Mouse (Mus musculus): Measurements from ENCODE around the gene Ccr9. TPM values are rescaled to one million over a fixed set of nuclear protein-coding genes. Genes with fewer than 3 reads are reported as not detected.

The Ccr9 gene
- polyA plus RNA-seq, 1 experiment from 2014 or later, result 0.23 TPM

- WGBS (ENCODE audit: insufficient replicate concordance), result 78% methylated on average over 3 of the region's 3 CpGs
- H3K27me3 ChIP-seq (ENCODE audit: insufficient read depth, low read length), result no peaks in the 10 kb centered on the region
- 0 out of 2 replicates have a peak overlapping the region, but pooled peaks have one; percentile 18 for H3K27ac ChIP-seq (ENCODE audit: low read depth)
- H3K9me3 ChIP-seq (ENCODE audit: low read length), result no peaks in the 10 kb centered on the region
- no peak overlapping the region for H3K4me2 ChIP-seq (ENCODE audit: low read depth, low read length)
- H3K4me1 ChIP-seq (ENCODE audit: insufficient read depth), result no peaks in the 10 kb centered on the region
- TF ChIP-seq EP300 (IDR thresholded peaks at IDR 0.05; ENCODE audit: low read depth), result no peak
- TF ChIP-seq CTCF (IDR thresholded peaks at IDR 0.05; ENCODE audit: low read depth), result no peak
- no peak overlapping the region for H3K4me3 ChIP-seq (ENCODE audit: low read depth, low read length)
- peaks cover 68% of the 10 kb centered on the region for H3K36me3 ChIP-seq (replicated peaks; ENCODE audit: insufficient read depth, low read length)
- no peak overlapping the region for H3K9ac ChIP-seq (replicated peaks)
- ATAC-seq (peak; percentile 17; the same call in 1 of the 2 replicates), DNase-seq (no peak)
Observed at GRCm38 (mm10) chr9:123815444-123815843, 137.2 kb downstream of the Ccr9 start.

DNA sequence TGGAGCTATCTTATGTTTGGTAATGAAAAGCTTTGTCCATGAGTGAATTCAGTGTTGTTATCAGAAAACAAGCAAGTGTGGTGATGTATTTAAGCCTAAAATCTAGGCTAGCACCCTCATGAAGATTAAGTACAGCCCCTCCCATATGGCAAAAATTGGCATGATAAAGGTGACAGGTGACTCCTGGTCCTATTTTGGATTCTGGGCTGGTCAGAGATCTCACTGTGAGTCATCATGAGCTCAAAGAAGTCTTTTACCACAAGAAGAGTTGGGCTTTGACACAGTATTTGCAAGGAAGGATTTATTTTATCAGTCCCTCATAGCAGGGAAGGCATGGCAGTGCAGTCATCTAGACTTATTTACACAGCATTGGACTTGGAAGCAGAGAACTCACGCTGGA, 137.8 kb downstream of the Ccr9 start:
- no peak overlapping the region for H3K4me2 ChIP-seq (ENCODE audit: low read depth, low read length)
- TF ChIP-seq CTCF (IDR thresholded peaks at IDR 0.05; ENCODE audit: low read depth) (no peak), EP300 (IDR thresholded peaks at IDR 0.05; ENCODE audit: low read depth) (no peak)
- no peaks in the 10 kb centered on the region for H3K9me3 ChIP-seq (ENCODE audit: low read length)
- no peak for DNase-seq
- WGBS (ENCODE audit: insufficient replicate concordance), result 74% methylated on average over 1 of the region's 1 CpGs
- H3K4me3 ChIP-seq (ENCODE audit: low read depth, low read length), result no peak overlapping the region
- peaks cover 70% of the 10 kb centered on the region for H3K36me3 ChIP-seq (replicated peaks; ENCODE audit: insufficient read depth, low read length)
- H3K9ac ChIP-seq (replicated peaks), result no peak overlapping the region
- no peak overlapping the region for H3K27ac ChIP-seq (ENCODE audit: low read depth)
- no peak for ATAC-seq
- H3K4me1 ChIP-seq (ENCODE audit: insufficient read depth), result no peaks in the 10 kb centered on the region
- no peaks in the 10 kb centered on the region for H3K27me3 ChIP-seq (ENCODE audit: insufficient read depth, low read length)

DNA sequence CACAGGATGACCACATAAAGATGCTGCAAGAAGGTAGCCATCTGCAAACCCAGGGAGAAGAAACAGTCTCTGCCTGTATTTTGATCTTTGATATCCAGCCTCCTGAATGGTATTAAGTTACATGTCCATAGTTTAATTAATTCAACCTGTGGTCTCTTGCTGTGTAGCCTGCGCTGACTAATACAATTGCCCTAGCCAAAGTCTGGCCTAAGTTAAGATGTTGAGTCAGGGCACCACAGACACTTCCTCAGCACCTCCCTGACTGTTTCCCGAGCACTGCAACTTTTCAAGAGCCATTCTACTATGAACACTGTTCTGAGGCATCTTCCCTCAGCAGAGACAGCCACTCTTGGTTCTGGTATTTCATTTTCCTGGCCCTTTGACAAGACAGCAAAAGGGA, 140.4 kb downstream of the Ccr9 start:
- H3K27me3 ChIP-seq (ENCODE audit: insufficient read depth, low read length), result no peaks in the 10 kb centered on the region
- H3K4me3 ChIP-seq (ENCODE audit: low read depth, low read length), result no peak overlapping the region
- no peaks in the 10 kb centered on the region for H3K9me3 ChIP-seq (ENCODE audit: low read length)
- H3K9ac ChIP-seq (replicated peaks), result no peak overlapping the region
- no peak for TF ChIP-seq CTCF (IDR thresholded peaks at IDR 0.05; ENCODE audit: low read depth)
- no peak for TF ChIP-seq EP300 (IDR thresholded peaks at IDR 0.05; ENCODE audit: low read depth)
- peaks cover 76% of the 10 kb centered on the region for H3K36me3 ChIP-seq (replicated peaks; ENCODE audit: insufficient read depth, low read length)
- ATAC-seq (no peak), DNase-seq (no peak)
- no peak overlapping the region for H3K4me2 ChIP-seq (ENCODE audit: low read depth, low read length)
- 87% methylated on average over 2 of the region's 2 CpGs for WGBS (ENCODE audit: insufficient replicate concordance)
- no peak overlapping the region for H3K27ac ChIP-seq (ENCODE audit: low read depth)
- no peaks in the 10 kb centered on the region for H3K4me1 ChIP-seq (ENCODE audit: insufficient read depth)

DNA sequence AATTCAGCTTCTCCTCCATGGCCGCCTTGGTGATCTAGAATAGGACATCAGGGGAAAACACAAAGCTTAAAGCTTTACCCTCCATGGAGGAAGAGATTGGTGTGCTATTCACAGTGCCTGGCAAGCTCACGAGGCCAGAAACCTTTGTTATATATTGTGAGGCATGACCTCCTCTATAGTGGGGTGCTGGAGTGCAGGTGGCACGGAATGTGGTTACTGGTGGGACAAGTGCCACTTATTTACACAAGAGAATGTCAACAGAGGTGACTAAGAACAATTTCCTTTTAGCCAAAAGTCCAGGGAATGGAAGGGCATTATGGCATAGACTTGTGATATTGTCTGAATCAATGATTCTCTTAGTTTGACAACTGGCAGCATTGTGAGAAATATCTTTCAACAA, 148.4 kb downstream of the Ccr9 start:
- Histone ChIP-seq H3K27me3 (ENCODE audit: insufficient read depth, low read length) (no peaks in the 10 kb centered on the region), H3K9me3 (ENCODE audit: low read length) (no peaks in the 10 kb centered on the region), H3K36me3 (replicated peaks; ENCODE audit: insufficient read depth, low read length) (peaks cover 84% of the 10 kb centered on the region), H3K4me1 (ENCODE audit: insufficient read depth) (no peaks in the 10 kb centered on the region), H3K4me3 (ENCODE audit: low read depth, low read length) (no peak overlapping the region), H3K4me2 (ENCODE audit: low read depth, low read length) (no peak overlapping the region), H3K27ac (ENCODE audit: low read depth) (no peak overlapping the region), H3K9ac (replicated peaks) (no peak overlapping the region)
- no peak for ATAC-seq
- WGBS (ENCODE audit: insufficient replicate concordance), result 75% methylated on average over 3 of the region's 3 CpGs
- no peak for DNase-seq
- TF ChIP-seq EP300 (IDR thresholded peaks at IDR 0.05; ENCODE audit: low read depth) (no peak), CTCF (IDR thresholded peaks at IDR 0.05; ENCODE audit: low read depth) (no peak)

DNA sequence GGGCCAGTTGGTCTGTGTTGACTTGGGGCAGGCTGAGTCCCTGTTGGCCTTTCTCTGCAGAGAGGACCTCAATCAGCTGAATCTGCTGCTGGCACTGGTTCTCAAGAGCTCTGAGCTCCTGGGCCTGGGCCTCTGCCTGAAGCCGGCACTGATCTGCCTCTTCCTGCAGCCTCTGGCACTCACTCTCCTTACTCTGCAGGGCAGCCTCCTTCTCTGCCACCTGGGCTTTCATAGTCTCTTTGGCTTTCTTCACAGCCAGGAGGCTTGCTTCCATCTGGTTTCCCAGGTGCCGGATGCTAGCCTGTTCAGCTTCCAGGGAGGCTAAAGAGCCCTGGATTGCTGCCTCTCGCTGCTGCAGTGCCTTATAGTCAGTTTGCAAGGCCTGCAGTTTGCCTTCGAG, 150.7 kb downstream of the Ccr9 start:
- TF ChIP-seq CTCF (IDR thresholded peaks at IDR 0.05; ENCODE audit: low read depth) (no peak), EP300 (IDR thresholded peaks at IDR 0.05; ENCODE audit: low read depth) (no peak)
- no peaks in the 10 kb centered on the region for H3K4me1 ChIP-seq (ENCODE audit: insufficient read depth)
- H3K36me3 ChIP-seq (replicated peaks; ENCODE audit: insufficient read depth, low read length), result peaks cover 66% of the 10 kb centered on the region
- no peak overlapping the region for H3K4me2 ChIP-seq (ENCODE audit: low read depth, low read length)
- ATAC-seq (no peak), DNase-seq (no peak)
- H3K9ac ChIP-seq (replicated peaks), result no peak overlapping the region
- 93% methylated on average over 4 of the region's 4 CpGs for WGBS (ENCODE audit: insufficient replicate concordance)
- H3K27me3 ChIP-seq (ENCODE audit: insufficient read depth, low read length), result no peaks in the 10 kb centered on the region
- H3K4me3 ChIP-seq (ENCODE audit: low read depth, low read length), result no peak overlapping the region
- H3K27ac ChIP-seq (ENCODE audit: low read depth), result no peak overlapping the region
- no peaks in the 10 kb centered on the region for H3K9me3 ChIP-seq (ENCODE audit: low read length)

Other genes with a start within 250 kb of the Ccr9 start
- gene Limd1, start 199.7 kb upstream of the Ccr9 start, polyA plus RNA-seq (2015; fragmentation: Nextera tagmentation; extraction: Ambion mirVana), result 11.9 and 12.4 TPM in 2 replicates
- 21.0 and 22.2 TPM in 2 replicates for gene Sacm1l, start 148.7 kb upstream of the Ccr9 start, polyA plus RNA-seq (2015; fragmentation: Nextera tagmentation; extraction: Ambion mirVana)
- 0.09 and 0.16 TPM in 2 replicates for gene Slc6a20b, start 45.9 kb upstream of the Ccr9 start, polyA plus RNA-seq (2015; fragmentation: Nextera tagmentation; extraction: Ambion mirVana)
- gene Slc6a20a, start 446 bp downstream of the Ccr9 start, polyA plus RNA-seq (2015; fragmentation: Nextera tagmentation; extraction: Ambion mirVana), result 2.3 and 2.4 TPM in 2 replicates
- gene Lztfl1, start 39.3 kb downstream of the Ccr9 start, polyA plus RNA-seq (2015; fragmentation: Nextera tagmentation; extraction: Ambion mirVana), result 16.6 and 16.8 TPM in 2 replicates
- gene Cxcr6, start 128.0 kb downstream of the Ccr9 start, polyA plus RNA-seq (2015; fragmentation: Nextera tagmentation; extraction: Ambion mirVana), result 0.49 and 0.56 TPM in 2 replicates
- 3.3 and 4.3 TPM in 2 replicates for gene Fyco1, start 173.5 kb downstream of the Ccr9 start, polyA plus RNA-seq (2015; fragmentation: Nextera tagmentation; extraction: Ambion mirVana)
- gene Xcr1, start 183.6 kb downstream of the Ccr9 start, polyA plus RNA-seq (2015; fragmentation: Nextera tagmentation; extraction: Ambion mirVana), result 0.11 TPM in 2 replicates

Measured in liver, postnatal 0 days (tissue).